Mouse (Mus musculus): ENCODE measurements around the gene Bst1.
A peak's percentile ranks its signal among the peaks of the same experiment; 100 is the strongest.

Bst1 gene

DNA sequence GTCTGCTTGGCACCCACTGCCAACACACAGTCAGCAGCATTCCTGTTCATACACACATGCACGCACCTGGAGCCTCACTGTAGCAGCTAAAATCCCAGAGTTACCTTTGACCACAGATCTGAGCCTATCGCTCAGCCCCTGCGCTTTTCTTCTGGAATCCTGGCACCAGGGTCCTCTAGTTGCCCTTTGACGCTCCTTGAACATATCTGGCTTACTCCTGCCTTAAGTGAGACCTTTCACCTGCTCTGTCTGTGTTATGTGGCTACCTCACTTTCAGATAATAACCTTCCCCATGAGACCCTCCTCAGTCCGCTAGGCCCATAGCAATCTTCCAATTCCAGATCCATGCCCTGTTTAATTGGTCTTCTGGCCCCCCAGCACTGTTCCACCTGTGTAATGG, 41.4 kb downstream of the Bst1 start:
- no peak for DNase-seq

- DNase-seq: no peak
Measured at GRCm38 (mm10) chr5:43860670-43861431, 42.2 kb downstream of the Bst1 start.

DNA sequence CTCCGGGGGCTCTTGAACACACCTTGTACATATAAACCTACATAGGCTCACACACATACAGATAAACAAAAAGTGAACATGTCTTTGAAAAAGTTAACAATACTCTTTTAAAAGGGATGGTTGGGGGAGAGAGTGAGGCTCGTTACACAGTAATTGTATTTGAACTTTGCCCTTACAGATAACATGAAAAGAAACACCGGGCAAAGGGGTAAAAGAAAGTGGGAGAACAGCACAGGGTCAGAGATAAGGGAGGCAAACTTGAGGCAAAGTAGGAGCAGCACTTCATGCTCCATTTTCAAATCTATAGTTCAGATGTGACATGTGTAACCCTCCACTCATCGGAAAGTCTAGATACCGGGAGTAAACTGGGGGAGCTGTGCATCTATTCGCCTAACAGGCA, 45.0 kb downstream of the Bst1 start:
- no peak for DNase-seq

- peak; percentile 64 for DNase-seq
Measured at GRCm38 (mm10) chr5:43865316-43865715, 46.6 kb downstream of the Bst1 start.

- no peak for DNase-seq
Measured at GRCm38 (mm10) chr5:43868253-43868652, 49.6 kb downstream of the Bst1 start, which contains the start of gene Cd38. Gene Cd38 (plus strand): TSS chr5:43868553.

DNA sequence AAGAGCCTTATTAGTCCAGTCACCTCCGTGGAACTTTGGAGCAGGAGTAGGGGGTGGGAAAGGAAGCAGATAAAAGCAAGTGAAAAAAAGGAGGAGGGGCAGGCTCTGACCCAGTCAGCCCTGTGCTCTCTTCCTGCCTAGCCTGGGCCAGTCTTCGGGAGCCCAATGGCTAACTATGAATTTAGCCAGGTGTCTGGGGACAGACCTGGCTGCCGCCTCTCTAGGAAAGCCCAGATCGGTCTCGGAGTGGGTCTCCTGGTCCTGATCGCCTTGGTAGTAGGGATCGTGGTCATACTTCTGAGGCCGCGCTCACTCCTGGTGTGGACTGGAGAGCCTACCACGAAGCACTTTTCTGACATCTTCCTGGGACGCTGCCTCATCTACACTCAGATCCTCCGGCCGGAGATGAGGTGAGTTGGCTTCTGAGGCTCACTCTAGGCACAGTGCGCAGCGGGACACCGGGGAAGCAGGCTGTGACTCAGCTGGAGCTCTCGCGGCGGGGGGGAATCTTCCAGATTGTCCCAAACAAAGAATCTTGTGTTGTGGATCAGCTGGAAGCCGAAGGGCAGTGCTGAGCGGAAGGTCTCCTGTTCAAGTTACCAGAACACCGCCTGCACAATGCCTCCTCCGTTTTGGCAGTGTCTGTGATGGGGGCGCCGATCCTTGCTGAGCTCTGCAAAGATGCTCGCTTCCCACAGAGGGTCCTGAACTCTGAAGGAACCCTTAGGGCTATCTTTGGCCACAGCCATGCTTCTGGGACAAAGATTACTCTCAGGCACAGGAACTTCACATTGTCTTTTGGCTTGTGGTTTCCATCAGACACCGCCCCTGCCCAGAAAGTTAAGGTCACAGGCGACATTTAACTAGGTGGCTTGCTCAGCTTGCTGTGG, 50.3 kb downstream of the Bst1 start:
- DNase-seq: peak; percentile 43

DNA sequence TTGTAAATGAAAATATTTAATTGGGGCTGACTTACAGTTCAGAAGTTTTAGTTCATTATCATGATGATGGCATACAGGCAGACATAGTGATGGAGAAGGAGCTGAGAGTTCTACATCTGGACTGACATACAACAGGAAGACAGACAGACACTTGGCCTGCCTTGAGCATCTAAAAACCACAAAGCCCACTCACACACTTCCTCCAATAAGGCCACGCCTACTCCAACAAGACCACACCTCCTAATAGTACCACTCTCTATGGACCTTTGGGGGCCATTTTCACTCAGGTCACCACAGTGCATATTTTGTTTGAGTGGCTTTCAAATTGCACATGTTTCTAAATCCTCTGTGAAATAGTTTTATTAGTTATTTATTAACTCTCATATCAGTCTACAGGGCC, 53.2 kb downstream of the Bst1 start:
- no peak for DNase-seq

GRCm38 (mm10) chr5:43872652-43873051, 54.0 kb downstream of the Bst1 start:
- no peak for DNase-seq

DNA sequence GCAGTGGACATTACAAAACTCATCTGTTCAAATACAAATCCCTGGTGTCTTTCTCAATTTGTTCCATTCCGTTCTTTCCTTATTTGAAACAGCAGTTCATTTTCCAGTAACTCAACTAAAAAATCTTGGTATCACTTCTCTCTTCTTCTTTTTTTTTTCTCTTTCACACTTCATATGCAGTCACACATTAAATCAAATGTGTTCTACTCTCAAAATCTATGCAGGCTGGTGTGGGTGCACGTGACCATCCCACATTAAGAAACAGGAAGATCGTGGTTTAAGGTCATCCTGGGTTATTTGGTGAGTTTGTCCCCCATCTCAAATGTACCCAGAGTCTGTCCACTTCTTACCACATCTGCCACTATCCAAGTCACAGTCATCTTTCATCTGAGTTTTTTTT, 63.3 kb downstream of the Bst1 start:
- no peak for DNase-seq

- no peak for DNase-seq
Measured at GRCm38 (mm10) chr5:43885060-43885820, 66.6 kb downstream of the Bst1 start.

DNA sequence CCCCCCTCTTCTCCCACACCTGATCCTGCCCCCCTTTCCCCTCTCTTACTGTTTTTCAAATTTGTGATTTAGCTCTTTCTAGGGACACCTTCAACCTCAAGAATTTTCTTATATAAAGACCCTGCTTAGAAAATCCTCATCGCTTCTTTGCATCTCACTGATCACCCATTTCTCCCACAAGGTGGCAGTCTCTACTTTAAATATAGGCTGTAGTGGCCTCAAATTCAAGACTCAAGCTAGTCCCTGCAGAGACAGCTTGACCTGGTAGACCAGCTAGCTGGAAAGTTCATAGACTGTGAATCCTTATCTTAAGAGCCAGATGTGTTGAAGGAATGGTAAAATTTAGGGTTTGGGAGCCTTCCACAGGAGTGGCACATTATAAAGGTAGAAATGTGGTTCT, 73.7 kb downstream of the Bst1 start:
- no peak for DNase-seq
